Mouse (Mus musculus) G1E (cell line): Measurements from ENCODE around the gene Grk2.

Experiments
- CTCF ChIP-seq: IDR thresholded peaks from 2 replicates; pipeline ENCODE4 v1.5.1; 2012; ENCODE audit warnings: low read depth, low read length, inconsistent platforms, mixed read lengths
- POLR2AphosphoS5 ChIP-seq: IDR thresholded peaks from 2 replicates; pipeline ENCODE4 v1.6.1; 2012; ENCODE audit warnings: low read depth, low read length, inconsistent platforms; ENCODE audit not compliant: insufficient replicate concordance

DNA sequence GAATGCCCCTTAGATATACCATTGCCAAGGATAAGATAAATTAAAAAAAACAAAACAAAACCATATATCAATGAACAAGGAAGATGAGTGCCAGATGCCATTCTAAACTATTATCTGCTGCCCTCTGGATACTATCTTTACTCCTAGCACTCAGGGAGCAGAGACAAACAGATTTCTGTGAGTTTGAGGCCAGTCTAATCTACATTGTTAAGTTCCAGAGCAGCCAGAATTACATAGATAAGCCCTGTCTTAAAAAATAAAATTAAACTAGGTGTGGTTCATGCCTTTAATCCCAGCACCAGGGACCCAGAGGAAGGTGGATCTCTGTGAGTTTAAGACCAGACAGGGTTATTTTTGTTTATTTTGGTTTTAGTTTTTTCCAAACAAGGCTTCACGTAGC, 40.5 kb upstream of the Grk2 start:
- TF ChIP-seq CTCF (no peak), POLR2AphosphoS5 (no peak)
